Mouse (Mus musculus): Measurements from ENCODE around the gene Pcp4l1.
"Not testable (repeated sequence)": the region's sequence is repeated elsewhere in the genome, so short reads cannot be mapped to it uniquely, and the experiment has no call there.

Pcp4l1 gene

DNA sequence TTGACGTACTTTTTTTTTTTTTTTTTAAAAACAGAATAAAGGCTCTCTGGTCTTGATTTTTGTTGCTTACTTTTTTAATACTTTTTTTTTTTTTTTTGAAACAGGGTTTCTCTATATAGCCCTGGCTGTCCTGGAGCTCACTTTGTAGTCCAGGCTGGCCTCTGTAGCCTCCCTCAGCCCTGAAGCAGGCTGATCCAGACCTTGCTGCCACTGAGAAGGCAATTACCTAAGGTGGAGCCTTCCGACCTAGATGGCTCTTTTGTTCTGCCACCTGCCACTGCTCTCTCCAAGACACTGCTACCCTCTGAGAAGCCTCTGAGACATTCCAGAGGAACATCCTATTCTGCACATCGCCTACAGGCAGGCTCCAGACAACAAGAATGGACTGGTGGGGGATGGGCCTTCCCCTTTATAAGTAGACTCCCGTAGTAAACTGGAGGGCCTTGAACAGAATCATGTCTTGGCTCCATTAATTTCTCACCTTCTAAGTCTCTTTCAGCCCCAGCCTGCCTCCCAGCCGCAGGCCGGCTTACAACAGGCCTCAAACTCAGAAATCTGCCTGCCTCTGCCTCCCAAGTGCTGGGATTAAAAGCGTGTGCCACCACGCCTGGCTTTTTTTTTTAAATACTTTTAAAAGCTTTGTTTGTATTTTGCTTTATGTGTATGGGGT lies 58.4 kb downstream of the Pcp4l1 start:
- DNase-seq (ENCODE audit: low spot score in 2 of 2): not testable (repeated sequence)

- no peak for DNase-seq (ENCODE audit: low spot score in 2 of 2)
Observed at GRCm38 (mm10) chr1:171135600-171135999, 60.5 kb downstream of the Pcp4l1 start.

DNA sequence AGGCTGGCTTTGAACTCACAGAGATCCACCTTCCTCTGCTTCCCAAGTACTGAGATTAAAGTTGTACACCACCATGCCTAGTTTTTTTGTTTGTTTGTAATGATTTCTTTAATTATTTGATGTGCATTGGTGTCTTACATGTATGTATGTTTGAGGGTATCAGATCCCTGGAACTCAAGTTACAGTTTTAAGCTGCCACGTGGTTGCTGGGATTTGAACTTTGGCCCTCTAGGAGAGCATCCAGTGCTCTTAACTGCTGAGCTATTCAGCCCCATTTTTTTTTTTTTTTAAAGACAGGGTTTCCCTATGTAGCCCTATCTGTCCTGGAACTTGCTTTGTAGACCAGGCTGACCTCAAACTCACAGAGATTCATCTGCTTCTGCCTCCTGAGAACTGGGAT lies 65.1 kb downstream of the Pcp4l1 start:
- no peak for DNase-seq (ENCODE audit: low spot score in 2 of 2)

DNA sequence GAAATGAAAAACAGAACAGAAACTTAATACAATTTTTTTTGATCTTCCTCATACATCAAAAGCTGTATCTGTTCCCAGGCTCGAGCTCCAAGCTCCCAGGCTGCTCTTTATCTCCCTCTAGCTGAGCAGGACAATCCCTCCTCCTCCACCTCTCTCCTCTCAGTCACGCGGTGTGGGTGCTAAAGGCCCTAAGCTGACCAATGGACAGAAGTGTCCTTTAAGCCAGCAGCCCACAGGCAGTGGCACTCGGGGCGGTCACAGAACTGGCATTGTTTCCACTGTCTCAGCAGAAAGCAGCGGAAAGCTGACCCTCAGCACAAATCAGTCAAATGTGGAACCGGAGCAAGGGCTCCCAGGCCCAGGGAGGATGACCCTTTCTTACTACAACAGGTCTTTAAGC lies 66.8 kb downstream of the Pcp4l1 start:
- DNase-seq (ENCODE audit: low spot score in 2 of 2): peak; percentile 26 to 33

DNA sequence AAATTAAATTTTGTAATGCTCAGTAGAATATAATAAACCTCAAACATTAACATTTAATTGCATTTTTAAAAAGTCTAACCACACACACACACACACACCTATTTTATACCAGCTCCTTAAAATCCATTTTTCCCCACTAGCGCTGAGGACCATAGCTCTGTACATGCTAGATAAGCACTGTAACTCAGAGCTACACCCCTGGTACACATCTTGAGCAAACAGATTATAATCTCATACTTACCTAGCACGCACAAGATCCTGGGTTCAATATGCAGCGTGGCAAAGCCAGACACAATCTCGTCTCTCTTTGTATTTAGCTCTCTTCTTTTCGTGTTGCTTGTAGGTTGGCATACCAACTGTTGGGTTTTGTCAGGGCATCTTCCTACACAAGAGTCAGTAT lies 71.7 kb downstream of the Pcp4l1 start:
- no peak for DNase-seq (ENCODE audit: low spot score in 2 of 2)
